Mouse (Mus musculus) splenic B cell, adult 2 months (primary cell): Measurements from ENCODE around the gene Efna5.

ENCODE experiments used
- DNase-seq: peaks from one replicate; pipeline ENCODE4 v3.0.0-alpha.2; 2011; ENCODE audit warnings: low read depth, low spot score
- H3K27me3 ChIP-seq: 2 replicates; pipeline ENCODE4 v1.6.1; 2012; ENCODE audit warnings: mild to moderate bottlenecking, low read length, moderate library complexity, mixed read lengths; ENCODE audit not compliant: control insufficient read depth, poor library complexity, insufficient read depth, severe bottlenecking
- H3K36me3 ChIP-seq: 2 replicates; pipeline ENCODE4 v1.6.1; 2012; ENCODE audit warnings: mild to moderate bottlenecking, low read length, moderate library complexity, mixed read lengths; ENCODE audit not compliant: control insufficient read depth, poor library complexity, insufficient read depth, severe bottlenecking

Efna5 gene

DNA sequence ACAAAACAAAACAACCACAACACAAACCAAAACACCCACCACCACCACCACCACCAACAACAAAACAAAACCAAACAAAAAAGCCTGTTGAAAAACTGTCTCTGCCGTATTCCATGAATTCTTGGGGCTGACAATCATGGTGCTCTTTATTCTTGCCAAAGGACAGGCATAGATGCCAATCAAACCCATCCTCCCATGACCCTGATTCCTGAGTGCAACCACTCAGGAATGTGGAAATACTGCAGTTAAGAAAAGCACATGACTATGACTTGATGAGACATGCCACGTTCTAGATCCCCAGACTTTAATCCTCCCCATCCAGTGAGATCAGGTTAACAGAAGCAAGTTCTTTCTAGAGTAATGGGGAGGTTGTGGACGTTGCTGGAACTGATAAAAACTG lies 246.2 kb downstream of the Efna5 start:
- Histone ChIP-seq H3K36me3 (no peaks in the 10 kb centered on the region), H3K27me3 (no peaks in the 10 kb centered on the region)
- no peak for DNase-seq

- no peak for DNase-seq
- Histone ChIP-seq H3K36me3 (no peaks in the 10 kb centered on the region), H3K27me3 (no peaks in the 10 kb centered on the region)
Measured at GRCm38 (mm10) chr17:62628474-62628873, 252.6 kb downstream of the Efna5 start.

- no peaks in the 10 kb centered on the region for H3K36me3 ChIP-seq
- no peak for DNase-seq
- no peaks in the 10 kb centered on the region for H3K27me3 ChIP-seq
Measured at GRCm38 (mm10) chr17:62627508-62627907, 253.6 kb downstream of the Efna5 start.

DNA sequence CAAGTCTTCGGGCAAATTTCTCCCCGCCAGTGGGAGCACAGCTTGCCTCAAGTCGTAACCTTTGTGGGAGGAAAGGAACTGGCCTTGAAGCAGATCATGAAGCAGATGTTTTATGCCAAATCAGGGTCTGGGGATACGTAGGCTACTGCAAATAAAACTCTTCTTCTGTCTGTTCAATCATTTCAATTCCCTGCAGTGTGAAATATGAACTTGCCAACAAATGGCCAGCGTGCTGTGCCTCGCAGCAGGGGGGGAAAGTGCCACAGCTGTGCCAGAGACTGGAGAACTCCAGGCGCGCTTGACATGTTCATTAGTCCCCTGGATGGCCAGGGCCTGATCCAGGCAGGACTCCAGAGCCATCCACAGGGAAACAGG lies 255.5 kb downstream of the Efna5 start:
- no peaks in the 10 kb centered on the region for H3K27me3 ChIP-seq
- no peak for DNase-seq

GRCm38 (mm10) chr17:62624804-62625645 lies 256.1 kb downstream of the Efna5 start:
- no peak for DNase-seq
- Histone ChIP-seq H3K27me3 (no peaks in the 10 kb centered on the region), H3K36me3 (no peaks in the 10 kb centered on the region)

More for the DNA sequence above, 255.5 kb downstream of the Efna5 start:
- H3K36me3 ChIP-seq: no peaks in the 10 kb centered on the region

DNA sequence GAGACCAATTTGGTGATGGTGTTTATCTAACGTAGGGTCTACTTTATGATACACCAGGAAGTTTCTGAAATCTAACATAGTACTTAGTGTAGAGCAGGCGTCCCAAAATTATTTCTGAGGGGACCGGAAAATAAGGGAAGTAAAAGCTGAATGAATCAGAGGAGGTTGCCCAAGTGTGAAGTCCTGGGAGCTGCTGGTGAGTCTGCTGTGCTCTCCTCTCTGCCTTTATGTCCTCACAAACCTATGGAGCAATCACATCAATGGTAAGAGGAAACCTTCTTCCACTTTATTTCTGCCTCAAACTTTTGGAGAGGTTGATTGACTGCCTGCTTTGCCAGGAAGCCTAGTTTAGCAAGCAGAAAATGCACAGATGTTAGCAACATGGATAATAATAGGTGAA lies 257.9 kb downstream of the Efna5 start:
- no peak for DNase-seq
- Histone ChIP-seq H3K27me3 (no peaks in the 10 kb centered on the region), H3K36me3 (no peaks in the 10 kb centered on the region)

GRCm38 (mm10) chr17:62622481-62622880 lies 258.6 kb downstream of the Efna5 start:
- no peaks in the 10 kb centered on the region for H3K36me3 ChIP-seq
- H3K27me3 ChIP-seq: no peaks in the 10 kb centered on the region
- no peak for DNase-seq

DNA sequence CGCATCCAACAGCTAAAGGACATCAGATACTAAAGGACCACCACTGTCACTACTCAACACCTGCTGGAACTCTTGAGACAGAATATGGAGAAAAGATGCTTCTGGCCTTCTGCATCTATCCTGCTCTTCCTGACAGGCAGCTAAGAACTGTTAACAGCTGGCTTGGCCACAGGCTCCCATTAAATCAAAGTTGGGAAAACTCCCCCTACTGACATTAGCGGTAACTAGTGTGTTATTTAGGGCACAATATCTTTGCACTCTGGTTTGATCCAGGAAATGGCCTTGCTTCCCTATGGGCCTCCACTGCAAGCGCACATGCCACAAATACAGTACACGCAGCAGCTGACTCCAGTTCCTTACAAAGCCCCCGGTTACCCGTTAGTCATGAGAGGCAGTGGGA lies 266.0 kb downstream of the Efna5 start:
- no peaks in the 10 kb centered on the region for H3K36me3 ChIP-seq
- no peak for DNase-seq
- H3K27me3 ChIP-seq: no peaks in the 10 kb centered on the region

- DNase-seq: no peak
- H3K27me3 ChIP-seq: no peaks in the 10 kb centered on the region
- no peaks in the 10 kb centered on the region for H3K36me3 ChIP-seq
Measured at GRCm38 (mm10) chr17:62614708-62615107, 266.4 kb downstream of the Efna5 start.

DNA sequence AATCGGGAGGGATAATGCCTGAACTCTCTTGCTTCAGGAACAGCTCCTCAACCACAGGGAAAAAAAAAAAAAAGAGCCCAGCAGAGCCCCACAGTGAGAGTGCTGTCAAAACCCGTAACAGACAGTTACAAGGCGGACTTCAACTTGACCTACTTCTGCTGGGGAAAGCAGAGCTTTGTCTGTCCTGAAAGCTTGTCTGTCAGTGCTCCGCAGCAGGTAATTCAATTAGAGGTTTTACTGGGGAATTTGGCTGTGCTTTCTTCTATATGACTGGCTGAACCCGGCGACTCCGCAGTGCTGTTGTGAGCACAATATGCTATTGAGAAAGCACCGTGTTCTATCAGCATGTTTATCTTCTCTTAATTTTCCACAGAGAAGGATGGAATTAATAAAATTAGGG lies 266.9 kb downstream of the Efna5 start:
- no peaks in the 10 kb centered on the region for H3K27me3 ChIP-seq
- no peaks in the 10 kb centered on the region for H3K36me3 ChIP-seq
- no peak for DNase-seq

- H3K27me3 ChIP-seq: no peaks in the 10 kb centered on the region
- DNase-seq: no peak
- no peaks in the 10 kb centered on the region for H3K36me3 ChIP-seq
Measured at GRCm38 (mm10) chr17:62613232-62613631, 267.9 kb downstream of the Efna5 start.

DNA sequence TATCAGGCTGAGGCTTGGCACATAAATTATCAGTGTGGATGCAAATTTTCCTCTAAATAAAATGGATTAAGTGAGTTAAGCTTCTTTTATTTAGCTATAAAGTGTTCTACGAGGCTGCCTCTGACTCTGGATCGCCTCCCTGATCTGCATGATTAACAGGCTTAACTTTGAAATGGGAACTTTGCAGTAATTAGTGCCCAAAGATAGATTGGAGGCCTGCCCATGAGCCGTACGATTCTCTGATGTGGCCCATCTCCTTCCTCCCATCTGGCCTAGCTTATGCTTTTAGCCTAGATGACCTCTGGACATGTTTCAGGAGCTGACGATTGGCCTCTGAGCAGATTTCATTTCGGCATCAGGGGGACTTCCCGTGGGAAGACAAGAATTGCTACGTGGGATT lies 273.0 kb downstream of the Efna5 start:
- Histone ChIP-seq H3K27me3 (no peaks in the 10 kb centered on the region), H3K36me3 (no peaks in the 10 kb centered on the region)
- no peak for DNase-seq

- Histone ChIP-seq H3K27me3 (no peaks in the 10 kb centered on the region), H3K36me3 (no peaks in the 10 kb centered on the region)
- DNase-seq: no peak
Measured at GRCm38 (mm10) chr17:62607304-62607914, 273.7 kb downstream of the Efna5 start.

DNA sequence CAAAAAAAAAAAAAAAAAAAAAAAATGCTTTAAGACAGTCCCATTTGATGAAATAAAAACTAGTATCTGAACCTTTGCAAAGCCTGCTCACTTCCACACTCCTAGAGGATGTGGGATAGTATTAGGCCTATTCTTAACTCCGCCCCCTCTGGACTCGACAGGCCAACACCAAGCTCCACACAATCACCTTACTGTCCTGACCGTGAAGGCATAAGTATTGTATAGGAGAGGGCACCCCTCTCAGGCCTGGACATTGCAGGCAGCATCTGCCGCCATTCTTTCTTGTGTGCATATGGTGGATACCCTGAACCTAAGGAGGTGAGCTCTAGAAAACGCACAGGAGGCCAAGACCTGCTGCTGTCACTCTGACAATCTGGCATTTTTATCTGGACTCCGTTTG lies 274.4 kb downstream of the Efna5 start:
- H3K27me3 ChIP-seq: no peaks in the 10 kb centered on the region
- no peak for DNase-seq
- H3K36me3 ChIP-seq: no peaks in the 10 kb centered on the region

DNA sequence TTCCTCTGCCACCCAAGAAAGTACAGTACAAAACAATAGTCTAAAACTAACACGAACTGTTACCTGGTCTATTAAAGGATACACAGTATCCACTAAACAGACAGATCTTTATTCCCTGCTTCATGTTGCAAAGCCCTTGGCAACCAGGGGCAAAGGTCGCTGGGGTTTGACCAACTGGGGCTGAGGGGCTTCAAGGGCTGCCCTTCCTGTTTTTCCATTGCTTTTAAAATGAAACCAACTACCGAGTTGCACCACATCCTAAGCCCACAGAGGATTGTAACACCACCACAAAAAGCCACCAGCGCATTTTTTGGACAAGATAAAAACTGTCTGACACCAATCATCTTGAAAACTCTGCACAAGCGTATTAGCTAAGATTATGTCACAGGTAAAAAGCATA lies 276.8 kb downstream of the Efna5 start:
- no peaks in the 10 kb centered on the region for H3K27me3 ChIP-seq
- no peaks in the 10 kb centered on the region for H3K36me3 ChIP-seq

More for the DNA sequence above, 276.8 kb downstream of the Efna5 start:
- no peak for DNase-seq
